Mouse (Mus musculus) cerebellum, adult 2 months (tissue): ENCODE results near the gene Pdzd2.

Experiments
- CTCF ChIP-seq: fragments of 200-500 bp; IDR thresholded peaks from 2 replicates; pipeline ENCODE4 v1.5.1; 2011; ENCODE audit warnings: low read depth, mild to moderate bottlenecking, control low read depth, low read length, moderate library complexity, borderline replicate concordance; ENCODE audit not compliant: insufficient read depth
- POLR2A ChIP-seq: fragments of 200-500 bp; IDR thresholded peaks from 2 replicates; pipeline ENCODE4 v1.6.1; 2011; ENCODE audit warnings: low read length, control low read depth, borderline replicate concordance; ENCODE audit not compliant: insufficient read depth

DNA sequence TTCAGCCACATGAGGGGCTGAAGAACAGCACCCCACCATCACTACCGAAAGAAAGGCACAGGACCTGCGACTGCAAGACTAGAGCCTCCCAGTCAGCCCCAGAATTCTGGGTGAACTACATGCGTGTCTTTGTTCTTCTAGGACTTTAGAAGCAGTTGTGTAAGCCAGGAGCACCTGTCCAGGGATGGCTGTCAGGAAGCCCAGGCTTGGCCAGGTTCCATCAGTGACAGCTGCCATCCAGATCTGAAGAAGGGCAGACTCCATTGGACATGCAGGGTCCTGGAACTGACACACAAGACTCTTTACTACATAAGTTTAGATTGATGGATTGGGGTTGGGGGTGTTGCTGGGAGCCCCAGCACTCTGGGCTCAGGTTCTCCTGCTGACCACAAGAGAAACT lies 29.7 kb downstream of the Pdzd2 start:
- TF ChIP-seq CTCF (no peak), POLR2A (no peak)
